Mouse (Mus musculus) MEL (cell line): ENCODE results near the gene Thsd7a. TPM values are rescaled to one million over a fixed set of nuclear protein-coding genes. Genes with fewer than 3 reads are reported as not detected.

Source experiments
- DNase-seq: peaks from one replicate; pipeline ENCODE4 v3.0.0; 2011; ENCODE audit warnings: low read depth, low spot score
- H3K27ac ChIP-seq: 2 replicates; pipeline ENCODE4 v1.5.1; 2012; ENCODE audit warnings: low read depth, mild to moderate bottlenecking, control low read depth, low read length, moderate library complexity; ENCODE audit not compliant: control insufficient read depth
- H3K27me3 ChIP-seq, 2 experiments: fragments of 150-350 bp in 1 of 2; sonication (generic) in 1 of 2; 2 replicates each; pipeline ENCODE4 v1.6.1; 2012; ENCODE audit warnings: low read length in 2 of 2, mild to moderate bottlenecking in 2 of 2, improper control_type of control experiment in 1 of 2, moderate library complexity in 1 of 2; ENCODE audit not compliant: insufficient read depth in 2 of 2, control insufficient read depth in 1 of 2
- H3K36me3 ChIP-seq, 2 experiments: 2 replicates each; pipeline ENCODE4 v1.6.1; 2012 to 2014; ENCODE audit warnings: low read length in 2 of 2, improper control_type of control experiment in 1 of 2, inconsistent platforms in 1 of 2, mild to moderate bottlenecking in 1 of 2; ENCODE audit not compliant: insufficient read depth in 2 of 2, control insufficient read depth in 1 of 2
- H3K4me1 ChIP-seq, 2 experiments: fragments of 150-350 bp in 1 of 2; sonication (generic) in 1 of 2; 2 replicates each; pipeline ENCODE4 v1.6.1; 2012; ENCODE audit warnings: low read length in 2 of 2, improper control_type of control experiment in 1 of 2, mild to moderate bottlenecking in 1 of 2; ENCODE audit not compliant: insufficient read depth in 2 of 2, control insufficient read depth in 1 of 2
- H3K4me3 ChIP-seq, 2 experiments: fragments of 150-350 bp in 1 of 2; sonication (generic) in 1 of 2; 2 replicates each; pipeline ENCODE4 v1.5.1; 2012; ENCODE audit warnings: low read depth in 2 of 2, low read length in 2 of 2, mild to moderate bottlenecking in 2 of 2, moderate library complexity in 2 of 2, control low read depth in 1 of 2, improper control_type of control experiment in 1 of 2; ENCODE audit not compliant: control insufficient read depth in 1 of 2, insufficient read depth in 1 of 2
- H3K79me2 ChIP-seq: 2 replicates; pipeline ENCODE4 v1.6.1; 2012; ENCODE audit warnings: mild to moderate bottlenecking, low read length, moderate library complexity; ENCODE audit not compliant: control insufficient read depth, poor library complexity, insufficient read depth
- H3K9ac ChIP-seq: 2 replicates; pipeline ENCODE4 v1.6.1; 2012; ENCODE audit warnings: low read depth, mild to moderate bottlenecking, control low read depth, low read length, moderate library complexity; ENCODE audit not compliant: control insufficient read depth, poor library complexity, severe bottlenecking
- H3K9me3 ChIP-seq: fragments of 150-350 bp; sonication (generic); replicated peaks from 2 replicates; pipeline ENCODE4 v1.6.1; 2012; ENCODE audit warnings: mild to moderate bottlenecking, low read length, improper control_type of control experiment, moderate library complexity; ENCODE audit not compliant: insufficient read depth
- E2F4 ChIP-seq: IDR thresholded peaks from 2 replicates; pipeline ENCODE4 v1.6.1; 2011; ENCODE audit warnings: low read depth, low read length, improper control_type of control experiment, borderline replicate concordance
- ELF1 ChIP-seq: IDR thresholded peaks from 2 replicates; pipeline ENCODE4 v1.6.1; 2014; ENCODE audit warnings: low read depth, mild to moderate bottlenecking, inconsistent platforms, low read length, improper control_type of control experiment, moderate library complexity
- ETS1 ChIP-seq: IDR thresholded peaks from 2 replicates; pipeline ENCODE4 v1.6.1; 2012; ENCODE audit warnings: low read depth, mild to moderate bottlenecking, inconsistent platforms, low read length, improper control_type of control experiment, moderate library complexity
- GABPA ChIP-seq: IDR thresholded peaks from 2 replicates; pipeline ENCODE4 v1.6.1; 2012; ENCODE audit warnings: low read depth, mild to moderate bottlenecking, inconsistent platforms, low read length, improper control_type of control experiment, moderate library complexity
- GATA1 ChIP-seq: IDR thresholded peaks from 2 replicates; pipeline ENCODE4 v1.6.1; 2011; ENCODE audit warnings: low read depth, low read length, improper control_type of control experiment
- HCFC1 ChIP-seq: IDR thresholded peaks from 2 replicates; pipeline ENCODE4 v1.6.1; 2012; ENCODE audit warnings: low read depth, mild to moderate bottlenecking, inconsistent platforms, low read length, improper control_type of control experiment, moderate library complexity
- KAT2A ChIP-seq: conservative IDR thresholded peaks from 2 replicates; pipeline ENCODE4 v1.6.1; 2012; ENCODE audit warnings: low read depth, low read length, improper control_type of control experiment, inconsistent platforms
- MAZ ChIP-seq: IDR thresholded peaks from 2 replicates; pipeline ENCODE4 v1.6.1; 2012; ENCODE audit warnings: low read depth, mild to moderate bottlenecking, inconsistent platforms, low read length, improper control_type of control experiment
- MXI1 ChIP-seq: IDR thresholded peaks from 2 replicates; pipeline ENCODE4 v1.6.1; 2011; ENCODE audit warnings: mild to moderate bottlenecking, low read depth, low read length, improper control_type of control experiment
- MYB ChIP-seq: IDR thresholded peaks from 2 replicates; pipeline ENCODE4 v1.6.1; 2011; ENCODE audit warnings: mild to moderate bottlenecking, low read depth, low read length, improper control_type of control experiment
- POLR2AphosphoS2 ChIP-seq: IDR thresholded peaks from 2 replicates; pipeline ENCODE4 v1.6.1; 2011; ENCODE audit warnings: low read length, improper control_type of control experiment
- POLR2AphosphoS5 ChIP-seq: IDR thresholded peaks from 2 replicates; pipeline ENCODE4 v1.6.1; 2012; ENCODE audit warnings: low read depth, borderline replicate concordance, mild to moderate bottlenecking, inconsistent platforms, low read length, moderate library complexity, mixed read lengths
- SIN3A ChIP-seq: IDR thresholded peaks from 2 replicates; pipeline ENCODE4 v1.6.1; 2012; ENCODE audit warnings: low read length, improper control_type of control experiment, inconsistent platforms
- UBTF ChIP-seq: IDR thresholded peaks from 2 replicates; pipeline ENCODE4 v1.6.1; 2012; ENCODE audit warnings: low read depth, mild to moderate bottlenecking, inconsistent platforms, low read length, improper control_type of control experiment, moderate library complexity, borderline replicate concordance; ENCODE audit not compliant: insufficient read depth
- USF1 ChIP-seq: IDR thresholded peaks from 2 replicates; pipeline ENCODE4 v1.6.1; 2014; ENCODE audit warnings: low read depth, mild to moderate bottlenecking, inconsistent platforms, low read length, improper control_type of control experiment, moderate library complexity
- ZKSCAN1 ChIP-seq: IDR thresholded peaks from 2 replicates; pipeline ENCODE4 v1.6.1; 2012; ENCODE audit warnings: low read depth, mild to moderate bottlenecking, inconsistent platforms, low read length, improper control_type of control experiment, moderate library complexity
- ZMIZ1 ChIP-seq: IDR thresholded peaks from 2 replicates; pipeline ENCODE4 v1.6.1; 2012; ENCODE audit warnings: low read depth, mild to moderate bottlenecking, inconsistent platforms, low read length, improper control_type of control experiment, moderate library complexity
- ZNF384 ChIP-seq: IDR thresholded peaks from 2 replicates; pipeline ENCODE4 v1.6.1; 2012; ENCODE audit warnings: low read depth, mild to moderate bottlenecking, inconsistent platforms, low read length, improper control_type of control experiment
- polyA plus RNA-seq, 2 experiments: library from polyadenylated mRNA; stranded (reverse) in 1 of 2; unstranded in 1 of 2; fragments of >175 nt in 1 of 2; fragments of >200 nt in 1 of 2; gene quantifications; 2 replicates each; pipeline versions ENCODE4 v1.2.1 to v1.2.4; 2012; ENCODE audit warnings: low replicate concordance in 2 of 2, low read depth in 1 of 2; ENCODE audit not compliant: insufficient read length in 2 of 2, insufficient read depth in 1 of 2, missing spikeins in 1 of 2
- total RNA-seq: library from RNA; depleted of rRNA; stranded (reverse); fragments of 300-350 nt; gene quantifications from 2 replicates; pipeline ENCODE4 v1.2.3, GENCODE M21; 2012

The Thsd7a gene
- total and polyA plus RNA-seq, 3 experiments = not detected

GRCm38 (mm10) chr6:12519121-12519520 lies 230.1 kb downstream of the Thsd7a start:
- no peak for TF ChIP-seq GABPA
- TF ChIP-seq USF1 = no peak
- no peak for TF ChIP-seq ELF1
- TF ChIP-seq ZMIZ1 = no peak
- TF ChIP-seq KAT2A = no peak
- Histone ChIP-seq H3K79me2 (no peaks in the 10 kb centered on the region), H3K9me3 (no peaks in the 10 kb centered on the region), H3K4me3 (no peak overlapping the region), H3K4me1 (no peaks in the 10 kb centered on the region), H3K27me3 (no peaks in the 10 kb centered on the region), H3K27ac (no peak overlapping the region), H3K36me3 (no peaks in the 10 kb centered on the region), H3K9ac (no peak overlapping the region)
- DNase-seq = no peak

GRCm38 (mm10) chr6:12518283-12518903 lies 230.8 kb downstream of the Thsd7a start:
- no peak for DNase-seq
- TF ChIP-seq POLR2AphosphoS2 (no peak), MYB (no peak), E2F4 (no peak), SIN3A (no peak), MXI1 (no peak), GATA1 (no peak), POLR2AphosphoS5 (no peak), MAZ (no peak), ZKSCAN1 (no peak), ETS1 (no peak), ZMIZ1 (no peak), ZNF384 (no peak)
- TF ChIP-seq, all 39 proteins: peak for 0
- Histone ChIP-seq H3K27ac (no peak overlapping the region), H3K79me2 (no peaks in the 10 kb centered on the region), H3K9ac (no peak overlapping the region), H3K27me3 (no peaks in the 10 kb centered on the region), H3K4me3 (no peak overlapping the region), H3K4me1 (no peaks in the 10 kb centered on the region), H3K9me3 (no peaks in the 10 kb centered on the region), H3K36me3 (no peaks in the 10 kb centered on the region)

- Histone ChIP-seq H3K36me3 (no peaks in the 10 kb centered on the region), H3K27me3 (no peaks in the 10 kb centered on the region), H3K27ac (no peak overlapping the region), H3K4me3 (no peak overlapping the region), H3K4me1 (no peaks in the 10 kb centered on the region), H3K9me3 (no peaks in the 10 kb centered on the region), H3K79me2 (no peaks in the 10 kb centered on the region), H3K9ac (no peak overlapping the region)
- TF ChIP-seq USF1 (no peak), UBTF (no peak), HCFC1 (no peak)
- DNase-seq = no peak
These were observed 231.5 kb downstream of the Thsd7a start for GRCm38 (mm10) chr6:12517726-12518125.
